Mouse (Mus musculus) forebrain, embryonic 12.5 days (tissue): ENCODE results near the gene Rere. TPM values are rescaled to one million over a fixed set of nuclear protein-coding genes. Genes with fewer than 3 reads are reported as not detected.
A peak's percentile ranks its signal among the peaks of the same experiment; 100 is the strongest.

Experiments
- ATAC-seq: fragments of 200-750 bp; cut with Nextera tagmentation; 2 replicates; pipeline ENCODE4 v1.8.0; 2017; ENCODE audit warnings: moderate TSS enrichment; ENCODE audit not compliant: low FRiP score
- H3K27ac ChIP-seq: fragments of 300-500 bp; sonication (generic); 2 replicates; pipeline ENCODE4 v1.5.1; 2016; ENCODE audit warnings: mild to moderate bottlenecking
- H3K27me3 ChIP-seq: fragments of 300-500 bp; sonication (generic); 2 replicates; pipeline ENCODE4 v1.6.1; 2016; ENCODE audit warnings: mild to moderate bottlenecking
- H3K36me3 ChIP-seq: fragments of 300-500 bp; sonication (generic); replicated peaks from 2 replicates; pipeline ENCODE4 v1.6.1; 2016; ENCODE audit warnings: mild to moderate bottlenecking
- H3K4me1 ChIP-seq: fragments of 300-500 bp; sonication (generic); 2 replicates; pipeline ENCODE4 v1.6.1; 2016
- H3K4me2 ChIP-seq: fragments of 300-500 bp; sonication (generic); 2 replicates; pipeline ENCODE4 v1.6.1; 2016; ENCODE audit warnings: mild to moderate bottlenecking, moderate library complexity
- H3K4me3 ChIP-seq: fragments of 300-500 bp; sonication (generic); replicated peaks from 2 replicates; pipeline ENCODE4 v1.5.1; 2016; ENCODE audit warnings: mild to moderate bottlenecking
- H3K9ac ChIP-seq: fragments of 300-500 bp; sonication (generic); 2 replicates; pipeline ENCODE4 v1.6.1; 2016; ENCODE audit warnings: mild to moderate bottlenecking
- H3K9me3 ChIP-seq: fragments of 300-500 bp; sonication (generic); 2 replicates; pipeline ENCODE4 v1.6.1; 2016
- WGBS: fragments of 180-500 bp; shearing (Covaris S2); methylation state at CpG from one replicate; pipeline ENCODE4 v1.1.7; 2016; 5-methylcytosine and 5-hydroxymethylcytosine counted together
- polyA plus RNA-seq: library from polyadenylated mRNA; unstranded; fragments of >200 nt; fragmentation: Nextera tagmentation; extraction: Ambion mirVana; gene quantifications from 2 replicates; pipeline ENCODE4 v1.2.1, GENCODE M21; 2016

Gene Rere
- polyA plus RNA-seq, 1 experiment from 2014 or later, result 44.4 TPM

DNA sequence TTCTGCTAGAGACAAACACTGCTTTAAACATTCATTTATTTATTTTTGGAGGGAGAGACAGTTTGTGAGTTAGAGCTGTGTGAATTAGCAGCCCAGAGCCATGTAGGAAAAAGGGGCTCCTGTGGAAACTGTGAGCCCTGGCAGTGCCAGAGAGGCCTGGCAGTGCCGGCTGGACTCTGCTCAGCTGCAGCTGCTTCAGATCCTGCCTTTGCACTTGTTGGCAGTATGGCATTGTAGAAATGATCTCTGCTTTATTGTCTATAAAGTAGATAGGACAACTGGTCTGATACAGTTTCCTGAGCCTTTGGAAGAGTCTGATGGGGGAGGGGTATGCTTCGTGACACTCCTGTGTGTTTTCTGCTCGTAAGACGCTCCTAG is 121.2 kb downstream of the Rere start:
- H3K4me2 ChIP-seq, result no peak overlapping the region
- H3K4me3 ChIP-seq, result no peak overlapping the region
- no peak for ATAC-seq
- no peaks in the 10 kb centered on the region for H3K9me3 ChIP-seq
- H3K27ac ChIP-seq, result no peak overlapping the region
- 83% methylated on average over 4 of the region's 4 CpGs for WGBS
- H3K27me3 ChIP-seq, result no peaks in the 10 kb centered on the region
- peaks cover 63% of the 10 kb centered on the region for H3K4me1 ChIP-seq
- H3K9ac ChIP-seq, result no peak overlapping the region
- H3K36me3 ChIP-seq, result peaks cover 10% of the 10 kb centered on the region

DNA sequence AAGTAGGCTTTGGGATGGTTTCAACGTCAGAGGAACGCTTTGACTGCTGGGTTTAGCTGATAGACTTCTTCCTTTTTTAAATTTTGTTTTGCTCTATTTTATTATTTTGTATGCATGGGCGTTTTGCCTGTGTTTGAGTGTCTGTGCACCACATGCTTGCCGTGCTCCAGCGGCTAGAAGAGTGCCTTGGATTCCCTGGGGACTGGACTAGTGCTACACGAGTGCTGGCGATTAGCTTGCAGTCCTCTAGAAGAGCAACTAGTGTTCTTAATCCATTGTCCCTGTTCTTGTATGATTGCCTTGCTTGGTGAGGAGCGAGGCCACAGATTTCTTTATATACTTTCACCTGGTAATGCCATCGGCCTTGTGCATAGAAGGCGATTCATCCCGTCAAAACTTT is 122.5 kb downstream of the Rere start:
- peaks cover 22% of the 10 kb centered on the region for H3K36me3 ChIP-seq
- no peak overlapping the region for H3K9ac ChIP-seq
- ATAC-seq, result no peak
- no peak overlapping the region for H3K4me3 ChIP-seq
- no peaks in the 10 kb centered on the region for H3K9me3 ChIP-seq
- peaks cover 50% of the 10 kb centered on the region for H3K4me1 ChIP-seq
- no peak overlapping the region for H3K27ac ChIP-seq
- no peak overlapping the region for H3K4me2 ChIP-seq
- H3K27me3 ChIP-seq, result no peaks in the 10 kb centered on the region
- WGBS, result 61% methylated on average over 11 of the region's 11 CpGs

DNA sequence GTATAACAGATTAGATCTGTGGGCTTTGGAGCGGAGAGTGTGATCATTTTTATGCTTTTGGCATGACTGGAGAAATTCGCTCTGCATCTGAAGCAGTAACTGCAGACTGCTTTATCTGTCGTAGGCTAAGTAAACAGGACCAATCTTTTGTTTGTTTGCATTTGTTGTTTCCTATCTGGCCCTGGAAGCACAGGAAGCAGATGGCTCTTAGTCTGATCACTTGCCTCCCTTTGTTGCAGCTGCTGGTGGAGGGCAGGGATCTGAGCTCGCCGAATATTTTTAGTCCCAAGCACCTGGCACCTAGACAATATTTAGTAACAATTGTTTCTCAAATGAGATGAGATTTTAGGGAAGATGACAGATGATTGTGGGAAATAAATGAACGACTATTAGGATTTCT is 123.1 kb downstream of the Rere start:
- Histone ChIP-seq H3K9ac (no peak overlapping the region), H3K9me3 (no peaks in the 10 kb centered on the region), H3K4me3 (no peak overlapping the region), H3K27me3 (no peaks in the 10 kb centered on the region), H3K4me1 (peaks cover 45% of the 10 kb centered on the region), H3K36me3 (peaks cover 28% of the 10 kb centered on the region), H3K27ac (0 out of 2 replicates have a peak overlapping the region, but pooled peaks have one; percentile 2), H3K4me2 (no peak overlapping the region)
- no peak for ATAC-seq
- WGBS, result 41% methylated on average over 6 of the region's 6 CpGs

DNA sequence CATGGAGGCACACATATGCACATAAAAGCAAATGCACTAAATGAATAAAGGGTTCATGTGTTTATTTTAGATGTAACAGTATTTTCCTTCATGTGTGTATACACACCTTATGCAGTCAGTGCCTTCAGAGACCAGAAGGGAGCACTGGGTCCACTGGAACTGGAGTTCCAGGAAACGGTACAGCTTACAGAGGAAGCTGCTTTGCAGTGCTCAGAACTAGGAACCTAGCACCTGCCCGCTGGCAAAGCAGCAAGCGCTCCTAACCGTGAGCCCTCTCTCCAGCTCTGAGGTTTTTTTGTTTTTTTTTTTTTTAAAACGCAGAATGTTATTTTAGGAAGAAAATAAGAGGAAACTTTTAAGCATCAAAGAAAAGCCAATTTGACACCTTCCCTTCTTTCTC is 124.3 kb downstream of the Rere start:
- H3K36me3 ChIP-seq, result peaks cover 29% of the 10 kb centered on the region
- no peak overlapping the region for H3K4me2 ChIP-seq
- H3K4me1 ChIP-seq, result peaks cover 43% of the 10 kb centered on the region
- no peak overlapping the region for H3K9ac ChIP-seq
- H3K27me3 ChIP-seq, result no peaks in the 10 kb centered on the region
- 79% methylated on average over 5 of the region's 5 CpGs for WGBS
- no peak for ATAC-seq
- H3K4me3 ChIP-seq, result no peak overlapping the region
- H3K9me3 ChIP-seq, result no peaks in the 10 kb centered on the region
- H3K27ac ChIP-seq, result no peak overlapping the region

DNA sequence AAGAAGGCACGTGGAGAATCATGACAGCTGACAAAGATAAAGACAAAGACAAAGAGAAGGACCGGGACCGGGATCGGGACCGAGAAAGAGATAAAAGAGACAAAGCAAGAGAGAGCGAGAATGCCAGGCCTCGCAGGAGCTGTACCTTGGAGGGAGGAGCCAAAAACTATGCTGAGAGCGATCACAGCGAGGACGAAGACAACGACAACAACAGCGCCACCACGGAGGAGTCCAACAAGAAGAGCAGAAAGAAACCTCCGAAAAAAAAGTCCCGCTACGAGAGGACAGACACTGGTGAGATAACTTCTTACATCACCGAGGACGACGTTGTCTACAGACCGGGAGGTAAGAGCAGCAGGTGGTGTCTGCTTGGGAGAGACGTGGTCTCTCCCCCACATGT is 124.9 kb downstream of the Rere start:
- no peak for ATAC-seq
- H3K9me3 ChIP-seq, result no peaks in the 10 kb centered on the region
- H3K4me3 ChIP-seq, result no peak overlapping the region
- H3K27me3 ChIP-seq, result no peaks in the 10 kb centered on the region
- 62% methylated on average over 21 of the region's 21 CpGs for WGBS
- H3K4me1 ChIP-seq, result peaks cover 41% of the 10 kb centered on the region
- no peak overlapping the region for H3K27ac ChIP-seq
- no peak overlapping the region for H3K4me2 ChIP-seq
- peaks cover 29% of the 10 kb centered on the region for H3K36me3 ChIP-seq
- H3K9ac ChIP-seq, result no peak overlapping the region

DNA sequence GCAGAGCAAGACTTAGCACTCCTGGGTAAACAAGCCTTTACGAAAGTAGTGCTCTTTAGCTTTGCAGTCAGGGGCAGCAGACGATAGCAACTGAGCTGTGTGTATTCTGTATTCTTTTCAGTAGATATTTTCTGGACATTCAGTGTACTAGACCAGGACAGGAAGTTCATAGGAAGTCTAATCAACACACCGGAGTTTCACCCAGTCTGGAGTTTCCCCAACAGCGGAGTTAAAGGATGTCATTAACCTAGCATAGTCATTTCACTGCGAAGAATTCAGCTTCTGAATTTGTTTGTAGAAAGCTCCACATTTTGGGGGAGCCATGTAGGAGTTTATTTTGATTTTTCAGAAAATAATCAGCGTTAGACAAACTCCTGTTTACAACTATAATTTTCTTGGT is 125.4 kb downstream of the Rere start:
- peaks cover 29% of the 10 kb centered on the region for H3K36me3 ChIP-seq
- ATAC-seq, result no peak
- H3K9ac ChIP-seq, result no peak overlapping the region
- no peaks in the 10 kb centered on the region for H3K9me3 ChIP-seq
- H3K27ac ChIP-seq, result no peak overlapping the region
- no peak overlapping the region for H3K4me3 ChIP-seq
- no peaks in the 10 kb centered on the region for H3K27me3 ChIP-seq
- peaks cover 39% of the 10 kb centered on the region for H3K4me1 ChIP-seq
- 94% methylated on average over 6 of the region's 6 CpGs for WGBS
- H3K4me2 ChIP-seq, result no peak overlapping the region

DNA sequence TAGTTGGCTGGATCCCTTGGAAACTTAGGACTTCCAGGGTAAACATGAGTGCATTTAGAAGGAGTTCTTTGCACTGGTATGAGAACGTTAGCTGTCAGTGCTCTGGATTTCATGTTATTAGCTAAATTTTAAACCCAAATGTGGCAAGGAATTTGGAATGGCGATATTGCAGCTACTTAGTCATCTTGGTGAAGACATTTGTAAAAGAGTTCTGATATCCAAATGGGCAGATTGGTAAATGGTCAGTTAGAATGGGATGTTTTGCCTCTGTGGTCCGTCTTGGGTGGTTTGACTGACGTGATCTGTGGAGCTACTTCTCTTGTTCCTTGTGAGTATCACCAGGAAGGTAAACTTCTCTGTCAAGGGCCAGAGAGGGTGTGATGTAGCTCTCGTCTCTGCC is 132.8 kb downstream of the Rere start:
- Histone ChIP-seq H3K36me3 (0 out of 2 replicates have a peak, but pooled peaks cover 14% of the 10 kb centered on the region), H3K27ac (no peak overlapping the region), H3K9ac (no peak overlapping the region), H3K9me3 (no peaks in the 10 kb centered on the region), H3K4me3 (no peak overlapping the region), H3K27me3 (no peaks in the 10 kb centered on the region), H3K4me2 (no peak overlapping the region), H3K4me1 (peaks cover 14% of the 10 kb centered on the region)
- no peak for ATAC-seq
- WGBS, result 88% methylated on average over 5 of the region's 5 CpGs

DNA sequence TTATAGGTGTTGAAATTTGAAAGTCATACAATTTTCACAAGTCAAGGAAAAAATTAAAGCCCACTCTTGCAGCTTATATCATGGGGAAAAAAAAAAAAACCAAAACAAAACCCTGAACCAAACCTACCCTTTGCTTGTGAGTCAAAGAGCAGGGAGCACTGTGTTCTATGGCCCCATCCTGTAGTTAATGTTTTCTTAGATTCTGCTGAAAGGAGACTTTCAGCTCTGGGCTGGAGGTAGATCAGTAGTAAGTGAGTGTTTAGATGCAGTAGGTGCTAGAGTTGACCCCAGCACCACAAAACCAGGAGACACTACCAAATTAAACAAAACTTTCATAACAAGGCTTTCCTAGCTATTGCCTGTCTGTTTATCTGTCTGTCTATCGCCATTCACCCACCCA is 133.3 kb downstream of the Rere start:
- H3K27ac ChIP-seq, result no peak overlapping the region
- 94% methylated on average over 1 of the region's 1 CpGs for WGBS
- H3K9me3 ChIP-seq, result no peaks in the 10 kb centered on the region
- no peak overlapping the region for H3K4me2 ChIP-seq
- no peak overlapping the region for H3K4me3 ChIP-seq
- no peak overlapping the region for H3K9ac ChIP-seq
- no peaks in the 10 kb centered on the region for H3K27me3 ChIP-seq
- no peak for ATAC-seq
- H3K36me3 ChIP-seq, result 0 out of 2 replicates have a peak, but pooled peaks cover 10% of the 10 kb centered on the region
- peaks cover 14% of the 10 kb centered on the region for H3K4me1 ChIP-seq

DNA sequence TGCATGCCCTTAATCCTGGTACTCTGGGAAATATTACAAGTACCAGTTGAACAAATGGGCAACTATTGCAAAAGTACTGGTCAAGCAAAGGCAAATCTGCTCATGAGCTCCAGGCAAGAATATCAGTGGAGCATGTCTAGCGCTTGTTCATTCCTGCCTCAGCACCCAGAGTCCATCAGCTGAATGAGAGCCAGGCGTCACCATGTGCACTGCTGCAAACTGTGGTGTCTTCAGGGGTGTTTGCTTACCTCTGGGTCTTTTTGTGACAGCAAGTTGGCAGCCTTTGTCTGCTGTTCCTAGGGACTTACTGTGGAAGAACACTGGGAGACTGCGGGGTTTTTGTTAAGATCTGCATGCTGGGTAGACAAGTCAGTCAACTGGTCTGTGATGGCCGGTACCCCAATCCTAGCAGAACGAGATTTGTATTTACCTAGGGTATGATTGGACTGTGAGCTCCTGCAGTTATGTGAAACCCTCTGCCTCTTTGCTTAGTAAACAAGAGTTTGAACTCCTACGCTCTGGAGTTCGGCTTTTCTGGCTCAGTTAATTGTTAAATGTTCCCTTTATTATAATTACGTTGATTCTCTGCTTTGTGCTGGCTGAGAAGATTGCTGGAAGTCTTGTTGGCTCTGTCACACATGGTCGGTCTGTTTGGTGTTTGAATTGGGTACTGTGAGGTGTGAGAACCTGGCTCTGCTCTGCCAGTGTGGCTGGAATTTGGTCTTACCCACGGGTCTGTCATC is 134.0 kb downstream of the Rere start:
- H3K27ac ChIP-seq, result no peak overlapping the region
- no peak overlapping the region for H3K9ac ChIP-seq
- H3K36me3 ChIP-seq, result peaks cover 10% of the 10 kb centered on the region; the same call in 1 of the 2 replicates
- peaks cover 16% of the 10 kb centered on the region for H3K4me1 ChIP-seq
- no peaks in the 10 kb centered on the region for H3K27me3 ChIP-seq
- H3K4me2 ChIP-seq, result no peak overlapping the region
- no peak for ATAC-seq
- no peak overlapping the region for H3K4me3 ChIP-seq
- 68% methylated on average over 10 of the region's 10 CpGs for WGBS
- H3K9me3 ChIP-seq, result no peaks in the 10 kb centered on the region

DNA sequence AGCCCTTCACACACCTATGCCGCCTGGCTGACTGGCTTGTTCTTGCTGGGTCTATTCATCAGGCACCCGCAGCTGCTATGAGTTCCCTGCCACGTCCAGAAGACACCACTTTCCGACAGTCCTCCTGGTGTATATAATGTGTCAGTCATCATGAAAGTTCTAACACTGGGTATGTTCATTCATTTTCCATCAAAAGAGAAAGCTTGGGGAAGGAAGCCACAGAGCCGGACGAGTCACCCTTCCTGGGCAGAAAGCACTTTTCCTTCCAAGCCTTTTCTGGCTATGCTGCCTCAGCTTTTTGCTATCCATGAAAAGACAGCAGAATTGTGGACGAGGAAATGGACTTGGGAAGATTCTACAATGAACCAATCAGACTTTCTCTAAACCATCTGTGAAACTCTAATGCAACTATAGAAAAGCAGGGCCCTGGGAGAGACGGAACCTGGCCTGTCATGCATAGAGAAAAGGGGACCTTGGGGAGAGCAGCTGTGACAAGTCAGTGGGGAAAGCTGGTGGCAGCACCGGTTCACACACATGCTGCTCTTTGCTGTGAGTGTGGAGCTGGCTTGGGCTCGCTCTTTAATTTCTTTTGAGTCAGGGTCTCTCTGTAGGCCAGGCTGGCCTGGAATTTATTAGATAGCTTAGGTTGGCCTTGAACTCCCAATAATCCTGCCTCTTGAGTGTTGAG is 139.3 kb downstream of the Rere start:
- Histone ChIP-seq H3K9me3 (no peaks in the 10 kb centered on the region), H3K9ac (no peak overlapping the region), H3K36me3 (peaks cover 11% of the 10 kb centered on the region), H3K27me3 (no peaks in the 10 kb centered on the region), H3K4me3 (no peak overlapping the region), H3K27ac (peak overlapping the region; percentile 56; the same call in 1 of the 2 replicates), H3K4me2 (no peak overlapping the region), H3K4me1 (peaks cover 14% of the 10 kb centered on the region; the same call in 1 of the 2 replicates)
- ATAC-seq, result no peak
- 79% methylated on average over 10 of the region's 10 CpGs for WGBS

DNA sequence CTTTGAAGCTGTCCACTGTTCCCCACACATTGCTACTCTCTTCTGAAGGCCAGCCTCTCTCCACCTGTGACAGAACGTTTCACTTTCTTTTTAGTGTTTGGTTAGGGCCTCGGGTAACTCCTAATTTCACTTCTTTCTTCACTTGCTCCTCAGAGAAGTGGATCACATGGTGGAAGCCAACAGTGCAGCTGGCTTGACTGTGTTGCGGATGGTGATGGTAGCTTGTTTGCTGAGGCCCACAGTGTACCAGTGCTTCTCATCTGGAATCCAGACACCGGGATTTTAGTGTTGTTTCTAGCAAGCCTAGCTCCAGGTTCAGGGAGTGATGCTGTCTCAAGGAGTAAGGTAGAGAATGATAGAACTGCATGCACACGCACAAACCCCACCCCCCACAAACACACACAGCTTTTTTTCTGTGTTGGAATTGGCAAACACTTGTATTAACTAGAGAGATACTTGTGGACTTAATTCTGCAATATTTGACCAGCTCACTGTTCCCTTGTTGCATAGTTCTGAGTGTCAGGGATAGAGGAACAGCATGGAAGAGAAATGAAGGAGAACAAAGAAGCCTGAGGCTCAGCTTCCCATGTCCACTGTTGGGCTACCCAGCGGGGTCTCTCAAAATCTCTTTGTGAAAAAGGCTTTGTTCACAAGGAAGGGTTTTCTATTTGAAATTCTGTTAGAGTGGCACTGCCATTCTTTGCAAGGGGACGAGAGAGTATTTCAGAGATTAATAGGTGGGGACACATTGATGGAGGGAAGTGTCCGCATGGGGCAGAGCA is 144.8 kb downstream of the Rere start:
- peak; percentile 42 for ATAC-seq
- Histone ChIP-seq H3K9ac (peak overlapping the region; percentile 12; the same call in 1 of the 2 replicates), H3K4me1 (peaks cover 42% of the 10 kb centered on the region), H3K9me3 (no peaks in the 10 kb centered on the region), H3K27me3 (no peaks in the 10 kb centered on the region), H3K4me3 (no peak overlapping the region), H3K36me3 (peaks cover 10% of the 10 kb centered on the region; the same call in 1 of the 2 replicates), H3K4me2 (peak overlapping the region; percentile 31; the same call in 1 of the 2 replicates), H3K27ac (peak overlapping the region; percentile 88)
- 26% methylated on average over 8 of the region's 8 CpGs for WGBS

DNA sequence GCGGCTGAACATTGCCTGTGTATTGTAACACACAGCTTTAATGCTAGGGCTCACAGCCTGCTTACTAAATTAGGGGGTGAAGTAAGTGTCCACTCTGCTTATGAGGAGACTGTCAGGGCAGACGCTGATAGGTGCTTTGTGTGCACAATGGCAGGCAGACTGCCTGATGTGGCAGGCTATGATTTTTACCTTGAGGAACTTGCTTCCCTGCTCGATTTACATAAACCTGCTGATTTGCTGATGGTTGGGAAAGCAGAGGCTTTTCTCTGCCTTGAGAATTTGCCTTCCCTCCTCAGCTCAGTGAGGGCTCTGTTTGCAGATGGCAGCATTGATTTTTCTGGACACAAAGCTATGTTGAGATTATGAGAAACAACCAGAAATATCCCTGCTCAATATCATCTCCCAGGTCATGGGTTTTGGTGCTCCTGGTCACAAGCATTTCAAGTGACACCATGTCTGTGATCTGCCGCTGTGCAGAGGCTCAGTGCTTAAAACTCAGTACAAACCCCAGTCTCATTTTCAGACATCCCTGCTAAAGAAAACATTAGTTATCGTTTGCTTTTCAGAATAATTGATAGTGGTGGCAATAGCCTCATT is 145.5 kb downstream of the Rere start:
- Histone ChIP-seq H3K9ac (peak overlapping the region; percentile 40; the same call in 1 of the 2 replicates), H3K4me2 (peak overlapping the region; percentile 31; the same call in 1 of the 2 replicates), H3K36me3 (peaks cover 6% of the 10 kb centered on the region; the same call in 1 of the 2 replicates), H3K27ac (peak overlapping the region; percentile 88), H3K27me3 (no peaks in the 10 kb centered on the region), H3K4me1 (peaks cover 42% of the 10 kb centered on the region), H3K4me3 (no peak overlapping the region), H3K9me3 (no peaks in the 10 kb centered on the region)
- ATAC-seq, result peak; percentile 67
- WGBS, result 13% methylated on average over 5 of the region's 5 CpGs
